Mouse (Mus musculus): ENCODE data around the gene Zfp428.

DNA sequence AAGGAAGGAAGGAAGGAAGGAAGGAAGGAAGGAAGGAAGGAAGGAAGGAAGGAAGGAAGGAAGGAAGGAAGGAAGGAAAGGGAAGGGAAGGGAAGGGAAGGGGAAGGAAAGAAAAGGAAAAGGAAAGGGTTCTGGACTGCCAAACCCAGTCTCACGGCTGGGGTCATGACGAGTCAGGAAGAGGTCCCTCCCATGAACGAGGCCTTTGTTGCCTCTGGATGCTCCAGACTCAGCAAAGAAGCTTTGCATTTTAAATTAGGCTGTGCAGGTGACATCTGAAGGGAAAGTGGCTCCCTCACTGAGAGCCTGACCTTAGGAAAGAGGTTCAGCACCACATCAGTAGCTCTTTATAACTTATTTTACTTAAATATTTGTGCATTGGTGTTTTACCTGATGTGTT, 12.3 kb downstream of the Zfp428 start:
- TF ChIP-seq EP300 (IDR thresholded peaks at IDR 0.05; ENCODE audit: low read depth) (no peak), CTCF (IDR thresholded peaks at IDR 0.05; ENCODE audit: low read depth) (no peak)
